Mouse (Mus musculus) granulocyte monocyte progenitor cell, adult 5-6 weeks (primary cell): Measurements from ENCODE around the gene Sh3pxd2b. TPM values are rescaled to one million over a fixed set of nuclear protein-coding genes. Genes with fewer than 3 reads are reported as not detected.
A peak's percentile ranks its signal among the peaks of the same experiment; 100 is the strongest.

Experiments used
- ATAC-seq: replicated peaks from 2 replicates; pipeline ENCODE4 v1.8.0; 2016; ENCODE audit warnings: mild to moderate bottlenecking, moderate TSS enrichment, inconsistent platforms; ENCODE audit not compliant: poor library complexity, severe bottlenecking
- total RNA-seq, 2 experiments: library from RNA; stranded (forward) in 1 of 2; stranded (reverse) in 1 of 2; fragments of 200-712, 200-1000 nt in 1 of 2; fragments of >200 nt in 1 of 2; fragmentation: Nextera tagmentation in 1 of 2; gene quantifications; 2 replicates each; pipeline ENCODE4 v1.2.3; 2014 to 2017

Sh3pxd2b gene
- total RNA-seq, 2 experiments from 2014 or later = 1.8 to 10.1 TPM

GRCm38 (mm10) chr11:32423311-32423710 is 75.7 kb downstream of the Sh3pxd2b start:
- no peak for ATAC-seq

GRCm38 (mm10) chr11:32424600-32424999 is 77.0 kb downstream of the Sh3pxd2b start:
- no peak for ATAC-seq

- ATAC-seq = peak; percentile 33; the same call in 1 of the 2 replicates
These were observed 77.5 kb downstream of the Sh3pxd2b start for GRCm38 (mm10) chr11:32425043-32425658.

- peak; percentile 54 for ATAC-seq
These were observed 79.9 kb downstream of the Sh3pxd2b start for GRCm38 (mm10) chr11:32427537-32427936.

- ATAC-seq = no peak
These were observed 87.9 kb downstream of the Sh3pxd2b start for GRCm38 (mm10) chr11:32435410-32436060.

- no peak for ATAC-seq
These were observed 95.0 kb downstream of the Sh3pxd2b start for GRCm38 (mm10) chr11:32442576-32442975.

GRCm38 (mm10) chr11:32444266-32444665 is 96.6 kb downstream of the Sh3pxd2b start:
- ATAC-seq = no peak

GRCm38 (mm10) chr11:32445135-32445534 is 97.5 kb downstream of the Sh3pxd2b start:
- no peak for ATAC-seq

- ATAC-seq = peak; percentile 55
These were observed 98.1 kb downstream of the Sh3pxd2b start for GRCm38 (mm10) chr11:32445637-32446226.

GRCm38 (mm10) chr11:32450216-32450615 is 102.6 kb downstream of the Sh3pxd2b start:
- peak; percentile 57 for ATAC-seq

GRCm38 (mm10) chr11:32451306-32451705 is 103.7 kb downstream of the Sh3pxd2b start:
- ATAC-seq = no peak

- no peak for ATAC-seq
These were observed 105.1 kb downstream of the Sh3pxd2b start for GRCm38 (mm10) chr11:32452745-32453144.

- ATAC-seq = no peak
These were observed 105.8 kb downstream of the Sh3pxd2b start for GRCm38 (mm10) chr11:32453353-32453915.

- ATAC-seq = peak; percentile 17
These were observed 106.7 kb downstream of the Sh3pxd2b start for GRCm38 (mm10) chr11:32454231-32454799.

GRCm38 (mm10) chr11:32454800-32455506 is 107.3 kb downstream of the Sh3pxd2b start, which contains the start of gene Ubtd2:
TSS of gene Ubtd2 (plus strand) at chr11:32455370.
- peak; percentile 87 for ATAC-seq

GRCm38 (mm10) chr11:32455507-32456141 is 108.0 kb downstream of the Sh3pxd2b start:
- ATAC-seq = peak; percentile 21

GRCm38 (mm10) chr11:32456356-32456755 is 108.7 kb downstream of the Sh3pxd2b start:
- ATAC-seq = no peak

GRCm38 (mm10) chr11:32464282-32464681 is 116.7 kb downstream of the Sh3pxd2b start:
- no peak for ATAC-seq

GRCm38 (mm10) chr11:32471925-32472324 is 124.3 kb downstream of the Sh3pxd2b start:
- no peak for ATAC-seq

- no peak for ATAC-seq
These were observed 127.1 kb downstream of the Sh3pxd2b start for GRCm38 (mm10) chr11:32474725-32475124.
